Mouse (Mus musculus) limb, embryonic 14.5 days (tissue): ENCODE measurements around the gene Igf2bp2. TPM values are rescaled to one million over a fixed set of nuclear protein-coding genes. Genes with fewer than 3 reads are reported as not detected.

Source experiments
- ATAC-seq: fragments of 200-750 bp; cut with Nextera tagmentation; 2 replicates; pipeline ENCODE4 v1.8.0; 2017; ENCODE audit warnings: low read depth, moderate number of reproducible peaks, moderate TSS enrichment; ENCODE audit not compliant: low FRiP score
- DNase-seq: peaks from one replicate; pipeline ENCODE4 v3.0.0-alpha.2; 2015; ENCODE audit warnings: low spot score
- H3K27ac ChIP-seq: fragments of 300-500 bp; sonication (generic); replicated peaks from 2 replicates; pipeline ENCODE4 v1.5.1; 2014; ENCODE audit warnings: low read depth, mild to moderate bottlenecking, low read length, moderate library complexity, mixed read lengths
- H3K27me3 ChIP-seq: fragments of 300-500 bp; sonication (generic); 2 replicates; pipeline ENCODE4 v1.6.1; 2014; ENCODE audit warnings: low read length, mixed read lengths; ENCODE audit not compliant: control insufficient read depth, insufficient read depth
- H3K36me3 ChIP-seq: fragments of 300-500 bp; sonication (generic); 2 replicates; pipeline ENCODE4 v1.6.1; 2014; ENCODE audit warnings: mild to moderate bottlenecking, low read length, moderate library complexity, mixed read lengths; ENCODE audit not compliant: control insufficient read depth, insufficient read depth
- H3K4me1 ChIP-seq: fragments of 300-500 bp; sonication (generic); 2 replicates; pipeline ENCODE4 v1.6.1; 2014; ENCODE audit warnings: antibody characterized with exemption, low read length, mixed read lengths; ENCODE audit not compliant: control insufficient read depth, insufficient read depth
- H3K4me2 ChIP-seq: fragments of 300-500 bp; sonication (generic); replicated peaks from 2 replicates; pipeline ENCODE4 v1.6.1; 2014; ENCODE audit warnings: low read depth, mild to moderate bottlenecking, low read length, moderate library complexity; ENCODE audit not compliant: severe bottlenecking
- H3K4me3 ChIP-seq: fragments of 300-500 bp; sonication (generic); replicated peaks from 2 replicates; pipeline ENCODE4 v1.5.1; 2014; ENCODE audit warnings: low read length
- H3K9ac ChIP-seq: fragments of 300-500 bp; sonication (generic); 2 replicates; pipeline ENCODE4 v1.6.1; 2014; ENCODE audit warnings: mild to moderate bottlenecking, low read depth, low read length, moderate library complexity; ENCODE audit not compliant: severe bottlenecking
- H3K9me3 ChIP-seq: fragments of 300-500 bp; sonication (generic); 2 replicates; pipeline ENCODE4 v1.6.1; 2016; ENCODE audit warnings: low read length; ENCODE audit not compliant: control insufficient read depth
- POLR2A ChIP-seq: fragments of 200-500 bp; IDR thresholded peaks from 2 replicates; pipeline ENCODE4 v1.8.0; 2012; ENCODE audit warnings: inconsistent platforms, mild to moderate bottlenecking, moderate library complexity, borderline replicate concordance; ENCODE audit not compliant: insufficient read depth, insufficient read length; ENCODE audit errors: extremely low read depth
- WGBS: fragments of 180-500 bp; shearing (Covaris S2); extraction: QIAGEN DNeasy Blood & Tissue Kit; methylation state at CpG from one replicate; pipeline ENCODE4 v1.1.7; 2014; 5-methylcytosine and 5-hydroxymethylcytosine counted together
- polyA plus RNA-seq, 2 experiments: library from polyadenylated mRNA; depleted of rRNA in 1 of 2; stranded (reverse) in 1 of 2; unstranded in 1 of 2; fragments of >200 nt; fragmentation: Nextera tagmentation in 1 of 2; extraction: Ambion mirVana in 1 of 2; gene quantifications; 2 replicates each; pipeline versions ENCODE4 v1.2.1 to v1.2.3; 2012 to 2014

The Igf2bp2 gene
- polyA plus RNA-seq (2012; rRNA removed), result 58.7 and 62.0 TPM in 2 replicates
- 91.2 and 99.7 TPM in 2 replicates for polyA plus RNA-seq (2014; fragmentation: Nextera tagmentation; extraction: Ambion mirVana)

DNA sequence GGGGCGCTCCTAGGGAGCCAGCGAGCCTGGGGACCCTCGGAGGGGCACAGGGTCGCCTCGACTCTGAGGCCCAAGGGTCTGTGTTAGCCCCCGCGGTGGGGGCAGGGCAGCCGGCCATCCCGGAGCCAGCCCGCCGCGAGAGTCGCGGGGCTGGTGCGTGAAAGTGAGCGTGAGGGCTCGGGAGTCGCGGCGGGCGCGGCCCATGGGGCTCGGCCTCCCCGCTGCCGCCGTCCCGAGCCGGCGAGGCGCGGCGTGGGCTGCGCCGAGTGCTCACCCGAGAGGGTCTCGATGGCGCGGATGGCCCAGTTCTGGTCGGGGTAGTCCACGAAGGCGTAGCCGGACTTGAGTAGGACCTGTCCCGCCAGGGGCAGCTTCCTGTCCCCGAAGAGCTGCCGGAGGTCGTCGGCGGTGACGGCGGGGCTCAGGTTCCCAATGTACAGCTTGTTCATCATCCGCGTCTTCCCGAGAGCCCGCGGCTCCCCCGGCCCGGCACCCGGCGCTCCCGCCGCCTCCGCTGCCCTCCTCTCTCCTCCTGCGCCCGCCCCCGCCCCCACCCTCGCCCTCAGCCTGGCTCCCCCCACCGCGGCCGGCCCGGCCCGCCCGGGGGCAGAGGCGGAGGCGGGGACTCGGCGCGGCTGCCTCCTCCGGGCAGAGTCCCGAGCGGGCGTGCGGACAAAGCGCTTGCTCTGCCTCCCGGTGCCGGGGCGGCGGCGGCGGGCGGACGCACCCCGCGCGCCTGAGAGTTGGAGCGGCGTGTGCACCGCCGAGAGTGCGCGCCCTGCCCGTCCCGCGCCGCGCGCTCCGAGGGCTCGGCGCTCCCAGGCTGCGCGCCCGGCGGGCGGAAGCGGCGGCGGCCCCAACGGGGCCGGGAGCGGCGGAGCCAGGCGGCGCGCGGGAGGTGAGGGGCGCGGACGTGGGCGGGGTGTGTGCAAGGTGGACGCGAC is at the start of gene Igf2bp2:
Gene Igf2bp2 (minus strand): TSS at position 788 of the 944 bp plus-strand sequence.
- H3K4me3 ChIP-seq, result peak within 1 kb of the TSS; percentile 97
- no peak for TF ChIP-seq POLR2A
- WGBS, result 0% methylated on average over 67 of the region's 131 CpGs

GRCm38 (mm10) chr16:22203501-22203900 is 40.4 kb upstream of the Igf2bp2 start:
- Histone ChIP-seq H3K4me2 (no peak overlapping the region), H3K4me3 (no peak overlapping the region), H3K27me3 (no peaks in the 10 kb centered on the region), H3K4me1 (no peaks in the 10 kb centered on the region), H3K9me3 (no peaks in the 10 kb centered on the region), H3K27ac (no peak overlapping the region), H3K36me3 (no peaks in the 10 kb centered on the region), H3K9ac (no peak overlapping the region)
- no peak for DNase-seq
- ATAC-seq, result no peak
- TF ChIP-seq POLR2A, result no peak
- 79% methylated on average over 1 of the region's 1 CpGs for WGBS

More for the DNA sequence above, at the start of gene Igf2bp2:
- H3K36me3 ChIP-seq, result no peaks in the 10 kb centered on the region
- ATAC-seq (peak; percentile 85), DNase-seq (peak; percentile 32)
- H3K9me3 ChIP-seq, result no peaks in the 10 kb centered on the region
- H3K27me3 ChIP-seq, result no peaks in the 10 kb centered on the region
- H3K4me2 ChIP-seq, result peak within 1 kb of the TSS; percentile 67
- H3K27ac ChIP-seq, result peak within 1 kb of the TSS; percentile 90
- H3K9ac ChIP-seq, result peak within 1 kb of the TSS; percentile 95
- H3K4me1 ChIP-seq, result peaks cover 8% of the 10 kb centered on the region

DNA sequence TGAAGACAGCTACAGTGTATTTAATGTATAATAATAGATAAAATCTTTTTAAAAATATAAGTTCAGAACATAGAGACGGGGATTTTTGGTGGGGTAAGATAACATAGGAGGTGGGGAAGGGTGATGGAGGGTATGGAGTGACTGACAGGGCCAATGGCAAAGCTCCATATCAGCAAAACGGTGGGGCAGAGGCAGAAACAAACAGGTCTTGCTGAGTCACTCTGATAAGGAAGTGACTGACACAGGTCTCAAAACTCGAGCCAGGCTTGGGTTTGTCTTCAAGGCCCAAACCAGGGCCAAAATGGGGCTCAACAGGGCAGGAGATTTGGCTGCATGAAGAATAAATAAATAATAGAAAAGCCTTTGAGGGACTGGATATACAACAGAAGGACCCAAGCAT is 38.8 kb upstream of the Igf2bp2 start:
- no peaks in the 10 kb centered on the region for H3K4me1 ChIP-seq
- H3K36me3 ChIP-seq, result no peaks in the 10 kb centered on the region
- H3K9ac ChIP-seq, result no peak overlapping the region
- no peak for TF ChIP-seq POLR2A
- WGBS, result 77% methylated on average over 3 of the region's 3 CpGs
- DNase-seq, result no peak
- ATAC-seq, result no peak
- no peak overlapping the region for H3K4me2 ChIP-seq
- H3K9me3 ChIP-seq, result no peaks in the 10 kb centered on the region
- H3K27me3 ChIP-seq, result no peaks in the 10 kb centered on the region
- no peak overlapping the region for H3K4me3 ChIP-seq
- H3K27ac ChIP-seq, result no peak overlapping the region

DNA sequence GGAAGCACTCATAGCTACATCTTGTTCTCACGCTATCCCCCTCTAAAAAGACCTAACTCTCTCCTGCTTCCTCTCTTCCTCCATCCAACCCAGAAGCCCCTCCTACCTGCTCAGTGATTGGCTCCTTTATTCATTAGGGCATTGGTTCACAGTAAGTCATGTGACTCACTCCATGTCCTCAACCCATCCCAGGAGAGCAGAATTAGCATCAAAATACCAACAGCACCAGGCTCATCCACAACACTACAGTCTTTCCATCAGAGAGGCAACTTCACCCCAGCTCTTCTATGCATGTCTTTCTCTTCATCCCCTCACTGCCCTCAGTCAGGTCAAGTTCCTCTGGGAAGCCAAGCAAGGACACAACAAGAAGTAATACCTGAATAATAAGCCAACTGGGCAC is 37.4 kb upstream of the Igf2bp2 start:
- TF ChIP-seq POLR2A, result no peak
- Histone ChIP-seq H3K36me3 (no peaks in the 10 kb centered on the region), H3K9ac (no peak overlapping the region), H3K4me2 (no peak overlapping the region), H3K4me3 (no peak overlapping the region), H3K27ac (no peak overlapping the region), H3K4me1 (no peaks in the 10 kb centered on the region), H3K27me3 (no peaks in the 10 kb centered on the region), H3K9me3 (no peaks in the 10 kb centered on the region)
- ATAC-seq (no peak), DNase-seq (no peak)
- 65% methylated on average over 1 of the region's 1 CpGs for WGBS

DNA sequence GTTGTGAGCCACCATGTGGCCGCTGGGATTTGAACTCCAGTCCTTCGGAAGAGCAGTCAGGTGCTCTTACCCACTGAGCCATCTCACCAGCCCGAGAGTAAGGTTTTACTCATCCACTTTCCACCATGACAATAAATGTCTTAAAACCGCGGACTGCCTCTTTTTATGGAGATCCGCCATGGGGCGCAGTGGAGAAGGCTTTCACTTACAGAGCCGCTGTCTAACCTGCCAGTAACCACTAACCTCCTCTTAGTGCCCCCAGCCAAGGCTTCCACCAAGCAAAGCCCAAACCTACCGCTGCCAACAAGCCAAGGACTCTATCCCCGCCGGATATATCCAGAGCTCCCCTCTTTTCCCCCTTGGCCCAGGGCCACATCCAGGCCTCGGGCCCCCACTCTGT is 24.3 kb upstream of the Igf2bp2 start:
- no peak for TF ChIP-seq POLR2A
- ATAC-seq, result no peak
- no peaks in the 10 kb centered on the region for H3K9me3 ChIP-seq

More for the DNA sequence above, 24.3 kb upstream of the Igf2bp2 start:
- Histone ChIP-seq H3K4me1 (no peaks in the 10 kb centered on the region), H3K9ac (no peak overlapping the region), H3K36me3 (no peaks in the 10 kb centered on the region), H3K27ac (no peak overlapping the region), H3K4me2 (no peak overlapping the region), H3K4me3 (no peak overlapping the region), H3K27me3 (no peaks in the 10 kb centered on the region)
- no peak for DNase-seq
- WGBS, result 74% methylated on average over 12 of the region's 12 CpGs
